Mouse (Mus musculus) liver, embryonic 14.5 days (tissue): ENCODE data around the gene Scd1.

Source experiments
- CTCF ChIP-seq: IDR thresholded peaks from 2 replicates; pipeline ENCODE4 v1.5.1; 2016; ENCODE audit warnings: antibody characterized with exemption, low read depth, control low read depth
- EP300 ChIP-seq: IDR thresholded peaks from 2 replicates; pipeline ENCODE4 v1.6.1; 2016; ENCODE audit warnings: antibody characterized with exemption, low read depth

DNA sequence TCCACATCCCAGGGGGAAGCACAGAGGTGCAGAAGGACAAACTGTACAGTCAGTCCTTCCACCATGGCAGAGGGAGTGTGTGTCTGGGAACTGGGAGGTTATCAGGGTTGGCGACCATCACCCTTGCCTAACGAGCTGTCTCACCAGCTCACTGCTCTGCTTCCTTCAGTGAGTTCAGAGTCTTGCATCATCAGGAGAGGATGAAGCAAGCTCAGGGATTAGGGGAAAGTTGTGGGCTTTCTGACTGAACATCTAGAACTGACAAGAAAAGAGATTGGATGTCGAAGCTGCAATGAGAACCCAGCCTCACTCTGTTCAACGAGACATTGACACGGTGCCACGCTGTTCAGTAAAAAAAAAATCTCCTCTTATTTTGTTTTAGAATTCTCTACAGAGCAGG, 30.3 kb upstream of the Scd1 start:
- no peak for TF ChIP-seq CTCF
- no peak for TF ChIP-seq EP300
